In the genomic region with DNA sequence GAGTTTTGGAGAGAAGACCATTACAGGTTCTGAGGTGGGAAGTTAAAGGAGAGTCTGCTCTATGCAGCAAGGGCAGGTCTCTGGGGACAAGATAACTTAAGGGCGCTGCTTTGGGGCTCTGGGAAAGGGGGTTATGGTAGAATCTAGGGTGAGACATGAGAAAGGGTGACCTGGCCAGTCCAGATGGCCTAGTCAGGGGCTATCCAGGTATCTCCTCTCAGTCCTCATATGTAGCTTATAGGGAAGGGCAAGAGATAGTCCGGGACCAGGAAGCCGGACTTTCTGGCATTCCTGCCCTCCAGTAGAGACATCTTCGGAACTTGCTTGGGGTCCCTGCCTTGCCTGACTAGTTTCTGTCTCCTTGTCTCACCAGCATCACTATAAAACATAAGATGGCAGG, we compare ENCODE assay signal across 24 mouse cellular contexts. TPM values are rescaled to one million over a fixed set of nuclear protein-coding genes. Genes with fewer than 3 reads are reported as not detected.
DNase-seq lines count a peak whose midpoint lies in the region; ATAC-seq and TF ChIP-seq lines count a peak whose summit lies in the region.
"Had no signal": no experiment of that assay in that cellular context is flagged by ENCODE, and none has a peak within 500 bp of the region (broad histone marks: within the 10 kb centered on the region; RNA-seq: fewer than 3 reads in every experiment).

No protein-coding gene starts in this region.

- no peaks in the 10 kb centered on the region for H3K27me3 ChIP-seq in hindbrain, embryonic 14.5 days (ENCODE audit: control insufficient read depth, insufficient read depth, low read length)
- H3K27me3 ChIP-seq in hindbrain, embryonic 12.5 days = no peaks in the 10 kb centered on the region
- H3K27me3 ChIP-seq in limb, embryonic 11.5 days (ENCODE audit: control insufficient read depth, insufficient read depth, low read length) = no peaks in the 10 kb centered on the region
- H3K27me3 ChIP-seq in lung, postnatal 0 days (replicated peaks; ENCODE audit: insufficient read depth, low read length) = no peaks in the 10 kb centered on the region
- H3K27me3 ChIP-seq: embryonic facial prominence, embryonic 13.5 days; embryonic facial prominence, embryonic 15.5 days; forebrain, embryonic 13.5 days; forebrain, embryonic 15.5 days had no signal

- H3K27ac ChIP-seq in hindbrain, embryonic 14.5 days = no peak overlapping the region
- H3K27ac ChIP-seq in hindbrain, embryonic 12.5 days = no peak overlapping the region
- H3K27ac ChIP-seq in limb, embryonic 11.5 days (replicated peaks; ENCODE audit: low read depth, low read length) = no peak overlapping the region
- no peak overlapping the region for H3K27ac ChIP-seq in lung, postnatal 0 days (ENCODE audit: low read length)
- H3K27ac ChIP-seq: embryonic facial prominence, embryonic 13.5 days; embryonic facial prominence, embryonic 15.5 days; forebrain, embryonic 10.5 days; forebrain, embryonic 13.5 days; forebrain, embryonic 15.5 days had no signal

- no peak for ATAC-seq in hindbrain, embryonic 14.5 days (ENCODE audit: low FRiP score)
- ATAC-seq in hindbrain, embryonic 12.5 days (ENCODE audit: low FRiP score) = no peak
- no peak for ATAC-seq in limb, embryonic 11.5 days (ENCODE audit: insufficient number of reproducible peaks, low FRiP score, low TSS enrichment, low read depth)
- ATAC-seq in lung, postnatal 0 days = no peak
- ATAC-seq: forebrain, embryonic 13.5 days; forebrain, embryonic 15.5 days had no signal

- TF ChIP-seq CTCF in lung, postnatal 0 days (IDR thresholded peaks at IDR 0.05) = no peak

- no peaks in the 10 kb centered on the region for H3K36me3 ChIP-seq in hindbrain, embryonic 14.5 days (replicated peaks; ENCODE audit: control insufficient read depth, insufficient read depth)
- no peaks in the 10 kb centered on the region for H3K36me3 ChIP-seq in hindbrain, embryonic 12.5 days
- H3K36me3 ChIP-seq in limb, embryonic 11.5 days (ENCODE audit: control insufficient read depth, insufficient read depth, low read length) = no peaks in the 10 kb centered on the region
- no peaks in the 10 kb centered on the region for H3K36me3 ChIP-seq in lung, postnatal 0 days (ENCODE audit: insufficient read depth, low read length)
- H3K36me3 ChIP-seq: embryonic facial prominence, embryonic 13.5 days; embryonic facial prominence, embryonic 15.5 days; forebrain, embryonic 10.5 days; forebrain, embryonic 15.5 days had no signal

- no peak for TF ChIP-seq EP300 in lung, postnatal 0 days (IDR thresholded peaks at IDR 0.05)

- no peaks in the 10 kb centered on the region for H3K4me1 ChIP-seq in hindbrain, embryonic 14.5 days (replicated peaks; ENCODE audit: control insufficient read depth, insufficient read depth, low read length)
- no peaks in the 10 kb centered on the region for H3K4me1 ChIP-seq in hindbrain, embryonic 12.5 days
- H3K4me1 ChIP-seq in limb, embryonic 11.5 days (ENCODE audit: control insufficient read depth, insufficient read depth, low read length) = no peaks in the 10 kb centered on the region
- H3K4me1 ChIP-seq in lung, postnatal 0 days (ENCODE audit: insufficient read depth, low read depth, low read length) = no peaks in the 10 kb centered on the region
- H3K4me1 ChIP-seq: embryonic facial prominence, embryonic 13.5 days; embryonic facial prominence, embryonic 15.5 days; forebrain, embryonic 13.5 days; forebrain, embryonic 15.5 days had no signal

- DNase-seq in heart, adult 11 months = peak; percentile 52
- no peak for DNase-seq in heart, postnatal 36 days
- DNase-seq in hindbrain, embryonic 14.5 days (ENCODE audit: low spot score) = peak; percentile 16
- peak; percentile 9 for DNase-seq in limb, embryonic 11.5 days (ENCODE audit: low spot score)
- DNase-seq in lung, postnatal 0 days (ENCODE audit: low spot score) = no peak
- DNase-seq: adrenal gland, adult 2 months; adrenal gland, postnatal 10 days; adrenal gland, postnatal 25 days; cerebellum, adult 11 months; cerebellum, adult 18-20 months; cerebellum, adult 8-10 months; cerebellum, adult 9-11 months; cerebellum, postnatal 14 days; cerebellum, postnatal 36 days; embryo, embryonic 11 days had no signal

- no peak overlapping the region for H3K9ac ChIP-seq in hindbrain, embryonic 14.5 days
- H3K9ac ChIP-seq in hindbrain, embryonic 12.5 days = no peak overlapping the region
- no peak overlapping the region for H3K9ac ChIP-seq in limb, embryonic 11.5 days (ENCODE audit: low read length)
- H3K9ac ChIP-seq in lung, postnatal 0 days (replicated peaks; ENCODE audit: low read depth) = no peak overlapping the region
- H3K9ac ChIP-seq: embryonic facial prominence, embryonic 13.5 days; embryonic facial prominence, embryonic 15.5 days; forebrain, embryonic 13.5 days; forebrain, embryonic 15.5 days had no signal

- WGBS in hindbrain, embryonic 14.5 days = 93% methylated on average over 4 of the region's 4 CpGs
- WGBS in hindbrain, embryonic 12.5 days = 90% methylated on average over 4 of the region's 4 CpGs
- 90% methylated on average over 4 of the region's 4 CpGs for WGBS in limb, embryonic 11.5 days
- WGBS in lung, postnatal 0 days = 82% methylated on average over 4 of the region's 4 CpGs

- intact Hi-C loops in heart, postnatal 36 days (cut with DNase I) = no loop called here

- H3K4me2 ChIP-seq in hindbrain, embryonic 14.5 days (replicated peaks) = no peak overlapping the region
- no peak overlapping the region for H3K4me2 ChIP-seq in hindbrain, embryonic 12.5 days (replicated peaks)
- H3K4me2 ChIP-seq in limb, embryonic 11.5 days (ENCODE audit: low read depth, severe bottlenecking) = no peak overlapping the region
- no peak overlapping the region for H3K4me2 ChIP-seq in lung, postnatal 0 days (replicated peaks; ENCODE audit: low read depth, low read length)
- H3K4me2 ChIP-seq: embryonic facial prominence, embryonic 13.5 days; embryonic facial prominence, embryonic 15.5 days; forebrain, embryonic 13.5 days; forebrain, embryonic 15.5 days had no signal

- H3K9me3 ChIP-seq in hindbrain, embryonic 14.5 days (ENCODE audit: control insufficient read depth, low read length) = no peaks in the 10 kb centered on the region
- H3K9me3 ChIP-seq in hindbrain, embryonic 12.5 days (replicated peaks) = no peaks in the 10 kb centered on the region
- no peaks in the 10 kb centered on the region for H3K9me3 ChIP-seq in limb, embryonic 11.5 days (ENCODE audit: control insufficient read depth, low read length)
- H3K9me3 ChIP-seq in lung, postnatal 0 days (ENCODE audit: low read length) = no peaks in the 10 kb centered on the region
- H3K9me3 ChIP-seq: embryonic facial prominence, embryonic 13.5 days; embryonic facial prominence, embryonic 15.5 days; forebrain, embryonic 10.5 days; forebrain, embryonic 13.5 days; forebrain, embryonic 15.5 days had no signal

- H3K4me3 ChIP-seq in hindbrain, embryonic 14.5 days (replicated peaks; ENCODE audit: low read length) = no peak overlapping the region
- no peak overlapping the region for H3K4me3 ChIP-seq in hindbrain, embryonic 12.5 days
- H3K4me3 ChIP-seq in limb, embryonic 11.5 days (ENCODE audit: low read depth, low read length) = no peak overlapping the region
- no peak overlapping the region for H3K4me3 ChIP-seq in lung, postnatal 0 days (ENCODE audit: low read depth, low read length)
- H3K4me3 ChIP-seq: embryonic facial prominence, embryonic 13.5 days; embryonic facial prominence, embryonic 15.5 days; erythroblast, embryonic 14.5 days; forebrain, embryonic 10.5 days; forebrain, embryonic 13.5 days; forebrain, embryonic 15.5 days had no signal

RNA-seq across cellular contexts. Expression of gene Slc31a2, which starts 10.6 kb away (rescaled TPM):
- 10 to 100 TPM; 17.8 to 29.7 TPM for total RNA-seq in heart, postnatal 36 days (2021)
- polyA plus RNA-seq in hindbrain, embryonic 14.5 days (2014; fragmentation: Nextera tagmentation; extraction: Ambion mirVana) = 12.6 and 14.4 TPM in 2 replicates
- 12.9 and 13.0 TPM in 2 replicates for polyA plus RNA-seq in hindbrain, embryonic 12.5 days (2016; fragmentation: Nextera tagmentation; extraction: Ambion mirVana)
- 9.6 and 11.3 TPM in 2 replicates for polyA plus RNA-seq in limb, embryonic 11.5 days (2014; fragmentation: Nextera tagmentation; extraction: Ambion mirVana)
- 25.5 and 29.0 TPM in 2 replicates for polyA plus RNA-seq in lung, postnatal 0 days (2015; fragmentation: Nextera tagmentation; extraction: Ambion mirVana)
- polyA plus RNA-seq: erythroblast, embryonic 14.5 days had no signal

RNA-seq across cellular contexts. Expression of gene Zfp37, which starts 20.9 kb away (rescaled TPM):
- total RNA-seq in heart, postnatal 36 days (2021) = 1 to 10 TPM; 1.9 to 2.2 TPM
- polyA plus RNA-seq in hindbrain, embryonic 14.5 days (2014; fragmentation: Nextera tagmentation; extraction: Ambion mirVana) = 32.7 and 33.3 TPM in 2 replicates
- 29.4 and 30.2 TPM in 2 replicates for polyA plus RNA-seq in hindbrain, embryonic 12.5 days (2016; fragmentation: Nextera tagmentation; extraction: Ambion mirVana)
- 24.1 and 24.9 TPM in 2 replicates for polyA plus RNA-seq in limb, embryonic 11.5 days (2014; fragmentation: Nextera tagmentation; extraction: Ambion mirVana)
- polyA plus RNA-seq in lung, postnatal 0 days (2015; fragmentation: Nextera tagmentation; extraction: Ambion mirVana) = 3.4 and 3.5 TPM in 2 replicates
- total RNA-seq: common myeloid progenitor, adult 5-6 weeks; MEL had no signal
- polyA plus RNA-seq: erythroblast, embryonic 14.5 days had no signal

Comparison
In these comparisons a context has a peak if more than half of its experiments do, and no peak if none do; other contexts are left out.
1. DNase-seq: peak in heart, adult 11 months (single experiment), hindbrain, embryonic 14.5 days (single experiment) and limb, embryonic 11.5 days (single experiment); none in heart, postnatal 36 days (0 of 2) and lung, postnatal 0 days (single experiment).